In the genomic region with DNA sequence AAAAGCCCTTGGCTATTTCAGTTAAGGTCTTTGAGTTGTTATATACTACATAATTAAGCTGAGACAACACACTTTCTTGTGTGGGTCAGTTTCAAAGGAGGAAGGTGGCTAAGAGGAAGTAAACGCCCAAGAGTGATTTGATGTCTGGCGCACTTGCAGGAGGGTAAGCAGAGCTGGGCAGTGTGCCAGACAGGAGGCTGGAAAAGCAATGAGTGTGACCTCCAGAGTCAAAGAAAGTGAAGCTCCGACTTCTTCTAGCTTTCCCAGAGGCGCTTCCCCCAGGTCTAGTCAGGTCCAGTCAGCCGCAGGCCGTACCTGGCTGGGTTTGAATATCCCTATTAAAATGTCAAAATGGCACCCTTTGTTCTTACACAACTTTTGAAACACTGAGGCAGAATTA, we compare ENCODE assay signal across 7 mouse cellular contexts. TPM values are rescaled to one million over a fixed set of nuclear protein-coding genes. Genes with fewer than 3 reads are reported as not detected.
A peak's percentile ranks its signal among the peaks of the same experiment; 100 is the strongest.
DNase-seq lines count a peak whose midpoint lies in the region; ATAC-seq lines count a peak whose summit lies in the region.

No protein-coding gene starts in this region.

- peaks cover 7% of the 10 kb centered on the region; the same call in 1 of the 2 replicates for H3K4me1 ChIP-seq in kidney, embryonic 15.5 days
- no peaks in the 10 kb centered on the region for H3K4me1 ChIP-seq in forebrain, embryonic 12.5 days

- 26% methylated on average over 6 of the region's 6 CpGs for WGBS in kidney, embryonic 15.5 days
- WGBS in forebrain, embryonic 12.5 days, result 88% methylated on average over 6 of the region's 6 CpGs

- no peaks in the 10 kb centered on the region for H3K27me3 ChIP-seq in kidney, embryonic 15.5 days
- no peaks in the 10 kb centered on the region for H3K27me3 ChIP-seq in forebrain, embryonic 12.5 days

- H3K27ac ChIP-seq in kidney, embryonic 15.5 days, result no peak overlapping the region
- no peak overlapping the region for H3K27ac ChIP-seq in forebrain, embryonic 12.5 days

- no peaks in the 10 kb centered on the region for H3K36me3 ChIP-seq in kidney, embryonic 15.5 days
- peaks cover 11% of the 10 kb centered on the region for H3K36me3 ChIP-seq in forebrain, embryonic 12.5 days (replicated peaks)

- H3K4me2 ChIP-seq in kidney, embryonic 15.5 days, result no peak overlapping the region
- H3K4me2 ChIP-seq in forebrain, embryonic 12.5 days, result no peak overlapping the region

- H3K9me3 ChIP-seq in kidney, embryonic 15.5 days (replicated peaks), result no peaks in the 10 kb centered on the region
- no peaks in the 10 kb centered on the region for H3K9me3 ChIP-seq in forebrain, embryonic 12.5 days

- DNase-seq in testis, postnatal 10 days (ENCODE audit: low spot score), result peak; percentile 53
- DNase-seq in testis, postnatal 14 days (ENCODE audit: low spot score), result no peak
- peak; percentile 34 to 48 for DNase-seq in gastrocnemius, postnatal 36 days
- peak; percentile 70 for DNase-seq in ovary, postnatal 36 days (ENCODE audit: low spot score)

- H3K9ac ChIP-seq in kidney, embryonic 15.5 days, result no peak overlapping the region
- H3K9ac ChIP-seq in forebrain, embryonic 12.5 days, result no peak overlapping the region

- H3K4me3 ChIP-seq in kidney, embryonic 15.5 days (replicated peaks), result no peak overlapping the region
- no peak overlapping the region for H3K4me3 ChIP-seq in forebrain, embryonic 12.5 days (replicated peaks)

- intact Hi-C loops in gastrocnemius, postnatal 36 days (cut with DNase I), result no loop called here

- peak; percentile 74 for ATAC-seq in kidney, embryonic 15.5 days (replicated peaks; ENCODE audit: low FRiP score)
- no peak for ATAC-seq in frontal cortex, adult (ENCODE audit: low TSS enrichment)
- ATAC-seq in forebrain, embryonic 12.5 days (ENCODE audit: low FRiP score), result no peak

RNA-seq across cellular contexts. Expression of gene Jam2, which starts 28.3 kb away (rescaled TPM):
- total RNA-seq in gastrocnemius, postnatal 36 days (2021), result 10 to 100 TPM; 13.9 to 15.6 TPM
- polyA plus RNA-seq in kidney, embryonic 15.5 days (2015; fragmentation: Nextera tagmentation; extraction: Ambion mirVana), result 4.0 TPM in 2 replicates
- polyA plus RNA-seq in forebrain, embryonic 12.5 days (2016; fragmentation: Nextera tagmentation; extraction: Ambion mirVana), result 43.1 and 46.5 TPM in 2 replicates

RNA-seq across cellular contexts. Expression of gene Gabpa, which starts 32.5 kb away (rescaled TPM):
- total RNA-seq in gastrocnemius, postnatal 36 days (2021), result 10 to 100 TPM; 17.9 to 24.4 TPM
- 39.4 and 39.5 TPM in 2 replicates for polyA plus RNA-seq in kidney, embryonic 15.5 days (2015; fragmentation: Nextera tagmentation; extraction: Ambion mirVana)
- 39.4 and 40.3 TPM in 2 replicates for polyA plus RNA-seq in forebrain, embryonic 12.5 days (2016; fragmentation: Nextera tagmentation; extraction: Ambion mirVana)

RNA-seq across cellular contexts. Expression of gene Atp5j, which starts 33.2 kb away (rescaled TPM):
- total RNA-seq in gastrocnemius, postnatal 36 days (2021), result 1,000 to 10,000 TPM; 1,016 to 1,122 TPM
- 1,003 and 1,100 TPM in 2 replicates for polyA plus RNA-seq in kidney, embryonic 15.5 days (2015; fragmentation: Nextera tagmentation; extraction: Ambion mirVana)
- polyA plus RNA-seq in forebrain, embryonic 12.5 days (2016; fragmentation: Nextera tagmentation; extraction: Ambion mirVana), result 751 and 758 TPM in 2 replicates
